Mouse (Mus musculus) cerebellum, adult 2 months (tissue): ENCODE measurements around the gene Nell1.

Source experiments
- CTCF ChIP-seq: fragments of 200-500 bp; IDR thresholded peaks from 2 replicates; pipeline ENCODE4 v1.5.1; 2011; ENCODE audit warnings: low read depth, mild to moderate bottlenecking, control low read depth, low read length, moderate library complexity, borderline replicate concordance; ENCODE audit not compliant: insufficient read depth
- POLR2A ChIP-seq: fragments of 200-500 bp; IDR thresholded peaks from 2 replicates; pipeline ENCODE4 v1.6.1; 2011; ENCODE audit warnings: low read length, control low read depth, borderline replicate concordance; ENCODE audit not compliant: insufficient read depth

- TF ChIP-seq CTCF = no peak
- TF ChIP-seq POLR2A = no peak
Measured at GRCm38 (mm10) chr7:50186306-50186705, 211.6 kb downstream of the Nell1 start.
